Mouse (Mus musculus): ENCODE measurements around the gene Bmpr2. TPM values are rescaled to one million over a fixed set of nuclear protein-coding genes. Genes with fewer than 3 reads are reported as not detected.

The Bmpr2 gene
- total RNA-seq, 4 experiments from 2014 or later = 87.7 to 93.2 (median 90.8) TPM

GRCm38 (mm10) chr1:59926021-59926672 is 162.9 kb downstream of the Bmpr2 start:
- no peak for DNase-seq (ENCODE audit: low spot score in 2 of 2)

GRCm38 (mm10) chr1:59927131-59927680 is 164.0 kb downstream of the Bmpr2 start:
- no peak for DNase-seq (ENCODE audit: low spot score in 2 of 2)

Other genes with a start within 250 kb of the Bmpr2 start
- gene Gm973, start 247.1 kb upstream of the Bmpr2 start, total RNA-seq (2022) = 10 to 100 TPM; 15.3 to 29.4 (median 21.6) TPM
- gene Sumo1, start 92.6 kb upstream of the Bmpr2 start, total RNA-seq (2022) = 100 to 1,000 TPM; 103 to 124 (median 113) TPM
- 10 to 100 TPM; 51.2 to 67.0 (median 56.5) TPM for gene Nop58, start 78.4 kb upstream of the Bmpr2 start, total RNA-seq (2022)
- gene Fam117b, start 149.6 kb downstream of the Bmpr2 start, total RNA-seq (2022) = 10 to 100 TPM; 53.8 to 61.6 (median 54.3) TPM